Mouse (Mus musculus) mouse embryonic stem cell (cell line): ENCODE data around the gene Csnk1d.

Experiments used
- in situ Hi-C, 2 experiments: fragments of 300-500 bp; cut with MboI; formaldehyde crosslinking; loops; 1 replicate in 1 of 2; 3 replicates in 1 of 2; pipeline ENCODE4 v1.14.3; 2019 to 2020; ENCODE audit warnings: low sequenced_read_pairs in 2 of 2, low pct_unique_long_range_greater_than_20kb in 1 of 2, mixed read lengths in 1 of 2; ENCODE audit not compliant: unreplicated experiment in 1 of 2

Gene Csnk1d

DNA sequence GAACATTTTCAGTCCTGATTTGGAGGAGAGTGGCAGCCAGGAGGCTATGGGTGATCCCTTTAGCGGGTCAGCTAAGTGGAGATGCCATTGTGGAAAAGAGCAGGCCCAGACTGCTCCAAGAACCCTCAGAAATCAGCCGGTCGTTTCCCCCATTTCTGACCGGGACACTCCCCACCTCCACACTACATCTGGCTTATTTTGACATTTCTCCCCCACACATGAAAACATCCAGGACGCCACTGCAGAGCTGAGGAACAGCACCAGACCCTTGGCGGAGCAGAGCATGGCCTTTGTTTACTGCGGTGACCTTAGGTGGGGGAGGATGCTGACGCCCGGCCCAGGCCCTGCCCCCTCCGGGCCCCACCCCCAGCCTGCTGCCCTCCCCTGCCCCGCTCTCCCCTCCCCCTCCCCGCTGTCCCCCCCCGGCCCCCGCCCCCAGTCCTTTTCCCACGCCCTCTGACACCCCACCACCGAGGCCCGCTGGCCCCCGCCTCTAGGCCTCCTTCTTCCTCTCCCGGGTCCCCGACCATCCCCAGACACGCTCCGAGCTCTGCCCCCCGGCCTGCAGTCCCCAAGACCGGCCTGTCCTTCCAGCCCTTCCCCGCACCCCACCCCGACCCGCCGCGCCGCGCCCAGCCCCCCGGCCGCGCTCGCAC, 876 bp downstream of the Csnk1d start:
- in situ Hi-C loops: no loop called here

DNA sequence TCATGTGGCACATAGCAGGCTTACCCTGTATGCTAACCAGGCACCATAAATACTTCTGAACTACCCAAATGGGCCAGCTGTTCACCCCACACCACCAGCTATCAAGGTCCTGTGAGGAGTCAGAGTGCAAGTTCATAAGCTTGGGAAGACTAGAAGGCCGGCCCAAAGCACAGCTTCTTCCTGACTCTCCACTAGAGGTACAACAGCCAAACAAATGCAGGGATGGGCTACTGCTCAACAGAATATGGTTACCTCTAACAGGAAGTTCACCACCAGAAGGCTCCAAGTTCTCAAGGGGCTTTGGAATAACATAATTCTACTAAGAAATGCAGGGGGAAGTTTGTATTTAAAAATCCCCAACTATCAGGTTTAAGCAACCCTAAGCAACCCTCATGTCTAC, 1.6 kb downstream of the Csnk1d start:
- in situ Hi-C loops: no loop called here

GRCm38 (mm10) chr11:120988410-120988809, 2.7 kb downstream of the Csnk1d start:
- in situ Hi-C loops: no loop called here

DNA sequence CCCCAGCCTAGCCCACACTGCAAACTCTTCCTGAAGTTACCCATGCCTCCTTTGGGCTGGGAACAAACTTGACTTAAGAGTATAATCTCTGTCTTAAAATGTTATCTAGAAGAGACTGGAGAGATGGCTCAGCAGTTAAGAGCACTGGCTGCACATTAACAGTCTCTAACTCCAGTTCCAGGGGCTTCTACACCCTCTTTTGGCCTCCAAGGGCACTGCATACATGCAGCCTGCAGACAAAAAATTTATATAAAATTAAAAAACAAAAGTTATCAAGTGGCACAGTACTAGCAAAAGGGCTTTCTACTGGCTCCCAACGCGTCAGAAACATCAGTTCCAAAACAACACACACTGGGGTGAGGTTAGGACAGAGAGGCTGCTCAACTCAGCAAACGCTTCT, 3.5 kb downstream of the Csnk1d start:
- in situ Hi-C loops: no loop called here

- in situ Hi-C loops: no loop called here
Measured at GRCm38 (mm10) chr11:120984448-120985330, 6.4 kb downstream of the Csnk1d start.

DNA sequence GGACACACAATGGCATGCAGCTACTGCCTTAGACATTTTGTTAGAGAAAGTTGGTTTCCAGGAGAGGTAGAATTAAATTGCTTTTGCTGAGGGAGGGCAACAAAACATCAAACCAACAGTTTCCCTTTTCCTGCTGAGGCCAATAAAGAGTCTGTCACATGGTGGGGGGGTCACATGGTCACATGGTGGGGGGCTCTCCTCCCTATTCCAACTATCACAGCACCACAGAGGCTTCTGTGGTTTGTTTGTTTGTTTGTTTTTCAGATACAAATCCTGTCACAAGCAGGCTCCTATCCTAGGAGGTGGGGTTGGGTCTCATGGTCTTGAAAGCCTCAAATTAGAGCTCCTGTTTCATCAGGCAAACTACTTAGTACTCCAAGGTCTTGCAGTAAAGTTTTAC, 8.7 kb downstream of the Csnk1d start:
- in situ Hi-C loops: no loop called here

- in situ Hi-C loops: no loop called here
Measured at GRCm38 (mm10) chr11:120981661-120982060, 9.5 kb downstream of the Csnk1d start.

- in situ Hi-C loops: no loop called here
Measured at GRCm38 (mm10) chr11:120980427-120981035, 10.6 kb downstream of the Csnk1d start.

- in situ Hi-C loops: no loop called here
Measured at GRCm38 (mm10) chr11:120979711-120980426, 11.3 kb downstream of the Csnk1d start.

DNA sequence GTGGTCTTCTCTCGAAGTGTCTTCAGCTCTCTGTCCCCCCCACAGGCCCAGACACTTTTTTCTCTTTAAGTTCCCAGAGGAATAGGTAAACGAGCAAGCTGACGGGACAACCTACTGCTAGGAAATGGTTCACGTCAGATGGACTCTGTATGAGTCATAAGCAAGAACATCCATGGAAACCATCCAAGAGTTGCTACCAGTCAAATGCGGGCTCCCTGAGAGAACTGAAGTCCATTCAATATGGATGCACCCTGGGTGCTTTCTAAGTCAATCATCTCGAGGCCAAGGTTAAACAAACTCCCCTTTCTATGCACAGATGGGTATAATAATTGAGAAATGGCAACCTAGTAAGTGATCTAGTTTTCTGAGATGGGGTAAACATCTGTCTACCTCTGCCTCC, 17.8 kb downstream of the Csnk1d start:
- in situ Hi-C loops: no loop called here

GRCm38 (mm10) chr11:120971237-120971636, 19.9 kb downstream of the Csnk1d start:
- in situ Hi-C loops: no loop called here

- in situ Hi-C loops: no loop called here
Measured at GRCm38 (mm10) chr11:120969742-120970141, 21.4 kb downstream of the Csnk1d start.

GRCm38 (mm10) chr11:120965587-120965986, 25.5 kb downstream of the Csnk1d start:
- in situ Hi-C loops: no loop called here

DNA sequence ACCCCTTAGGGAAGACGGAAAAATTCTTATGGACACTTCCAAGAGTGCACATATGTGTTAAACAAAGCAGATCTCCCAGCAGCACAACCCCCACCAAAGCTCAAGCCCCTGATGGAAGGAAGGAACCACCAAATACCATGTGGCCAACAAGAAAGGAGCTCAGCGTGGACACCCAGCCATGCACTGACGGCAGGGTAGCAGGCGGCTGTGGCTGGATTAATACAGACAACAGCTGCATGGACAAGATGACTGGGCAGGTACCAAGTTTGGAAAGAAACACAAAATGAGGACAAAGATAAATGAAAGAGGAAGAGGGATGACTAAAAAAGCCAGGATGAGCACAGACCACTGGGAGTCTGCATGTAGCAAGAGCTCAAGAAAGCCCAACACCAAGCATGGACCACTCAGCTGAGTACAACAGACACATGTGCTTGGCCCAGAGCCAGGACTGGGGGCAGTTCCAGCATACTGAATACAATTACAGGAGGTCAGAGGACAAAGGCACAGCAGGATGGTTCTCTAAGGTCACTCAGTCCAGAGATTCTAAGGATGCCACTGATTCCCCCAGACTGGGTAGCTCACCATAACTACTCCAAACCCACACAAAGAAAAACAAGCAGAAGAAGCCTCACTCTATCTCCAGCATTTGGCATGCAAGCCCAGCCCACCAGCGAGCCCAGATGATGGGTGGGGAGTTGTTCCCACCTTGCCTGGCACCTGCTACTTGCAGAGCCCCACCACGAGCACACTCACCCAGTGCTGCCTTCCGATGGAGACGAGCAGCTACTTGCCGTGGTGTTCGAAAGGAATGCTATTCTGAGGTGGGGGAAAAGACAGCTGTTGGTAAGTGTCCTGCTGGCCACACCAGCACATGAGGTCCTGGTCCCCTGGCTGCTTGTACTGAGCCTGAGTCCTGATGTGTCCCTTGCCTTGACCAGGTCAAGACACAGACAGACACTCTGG, 26.7 kb downstream of the Csnk1d start:
- in situ Hi-C loops: no loop called here

- in situ Hi-C loops: no loop called here
Measured at GRCm38 (mm10) chr11:120962909-120963308, 28.2 kb downstream of the Csnk1d start.

DNA sequence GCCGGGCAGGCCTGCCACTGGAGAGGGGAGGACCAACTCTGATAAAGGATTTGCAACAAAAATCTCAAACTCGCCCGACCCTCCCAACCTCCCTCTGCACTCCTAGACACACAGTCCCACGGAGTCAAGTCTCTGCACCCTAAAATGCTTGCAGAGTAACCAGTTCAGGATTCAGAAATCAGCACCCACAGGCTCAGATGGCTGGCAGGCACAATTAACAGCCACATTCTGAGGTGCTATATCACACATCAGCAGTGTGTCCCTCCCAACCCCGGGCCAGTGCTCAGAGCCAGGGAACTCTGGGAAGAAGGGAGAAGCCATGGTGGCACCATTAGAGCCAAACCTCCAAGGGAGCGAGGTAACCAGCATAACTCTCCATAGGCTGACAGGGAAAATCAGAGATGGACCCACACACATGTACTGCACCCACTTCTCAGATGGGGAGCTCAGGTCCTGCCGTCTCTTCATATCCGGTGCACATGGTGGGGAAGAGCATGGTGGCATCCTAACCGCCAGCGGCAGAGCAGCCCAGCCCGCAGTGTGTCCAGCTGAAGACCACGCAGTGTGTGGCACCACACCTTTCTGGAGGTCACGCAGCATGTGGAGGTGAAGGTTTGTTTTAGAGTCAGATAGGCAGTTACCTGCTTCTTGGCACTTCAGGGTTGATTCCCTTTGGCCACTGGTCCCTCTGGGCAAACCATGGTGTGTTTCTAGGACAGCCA, 28.9 kb downstream of the Csnk1d start:
- in situ Hi-C loops: no loop called here

GRCm38 (mm10) chr11:120961594-120961993, 29.5 kb downstream of the Csnk1d start:
- in situ Hi-C loops: no loop called here
